Mouse (Mus musculus) MEL (cell line): ENCODE data around the gene Prep. TPM values are rescaled to one million over a fixed set of nuclear protein-coding genes. Genes with fewer than 3 reads are reported as not detected.

Source experiments
- DNase-seq: peaks from one replicate; pipeline ENCODE4 v3.0.0; 2011; ENCODE audit warnings: low read depth, low spot score
- H3K27ac ChIP-seq: 2 replicates; pipeline ENCODE4 v1.5.1; 2012; ENCODE audit warnings: low read depth, mild to moderate bottlenecking, control low read depth, low read length, moderate library complexity; ENCODE audit not compliant: control insufficient read depth
- H3K27me3 ChIP-seq, 2 experiments: fragments of 150-350 bp in 1 of 2; sonication (generic) in 1 of 2; 2 replicates each; pipeline ENCODE4 v1.6.1; 2012; ENCODE audit warnings: low read length in 2 of 2, mild to moderate bottlenecking in 2 of 2, improper control_type of control experiment in 1 of 2, moderate library complexity in 1 of 2; ENCODE audit not compliant: insufficient read depth in 2 of 2, control insufficient read depth in 1 of 2
- H3K36me3 ChIP-seq, 2 experiments: 2 replicates each; pipeline ENCODE4 v1.6.1; 2012 to 2014; ENCODE audit warnings: low read length in 2 of 2, improper control_type of control experiment in 1 of 2, inconsistent platforms in 1 of 2, mild to moderate bottlenecking in 1 of 2; ENCODE audit not compliant: insufficient read depth in 2 of 2, control insufficient read depth in 1 of 2
- H3K4me1 ChIP-seq, 2 experiments: fragments of 150-350 bp in 1 of 2; sonication (generic) in 1 of 2; 2 replicates each; pipeline ENCODE4 v1.6.1; 2012; ENCODE audit warnings: low read length in 2 of 2, improper control_type of control experiment in 1 of 2, mild to moderate bottlenecking in 1 of 2; ENCODE audit not compliant: insufficient read depth in 2 of 2, control insufficient read depth in 1 of 2
- H3K4me3 ChIP-seq, 2 experiments: fragments of 150-350 bp in 1 of 2; sonication (generic) in 1 of 2; 2 replicates each; pipeline ENCODE4 v1.5.1; 2012; ENCODE audit warnings: low read depth in 2 of 2, low read length in 2 of 2, mild to moderate bottlenecking in 2 of 2, moderate library complexity in 2 of 2, control low read depth in 1 of 2, improper control_type of control experiment in 1 of 2; ENCODE audit not compliant: control insufficient read depth in 1 of 2, insufficient read depth in 1 of 2
- H3K79me2 ChIP-seq: 2 replicates; pipeline ENCODE4 v1.6.1; 2012; ENCODE audit warnings: mild to moderate bottlenecking, low read length, moderate library complexity; ENCODE audit not compliant: control insufficient read depth, poor library complexity, insufficient read depth
- H3K9ac ChIP-seq: 2 replicates; pipeline ENCODE4 v1.6.1; 2012; ENCODE audit warnings: low read depth, mild to moderate bottlenecking, control low read depth, low read length, moderate library complexity; ENCODE audit not compliant: control insufficient read depth, poor library complexity, severe bottlenecking
- H3K9me3 ChIP-seq: fragments of 150-350 bp; sonication (generic); replicated peaks from 2 replicates; pipeline ENCODE4 v1.6.1; 2012; ENCODE audit warnings: mild to moderate bottlenecking, low read length, improper control_type of control experiment, moderate library complexity; ENCODE audit not compliant: insufficient read depth
- CHD2 ChIP-seq: IDR thresholded peaks from 2 replicates; pipeline ENCODE4 v1.6.1; 2011; ENCODE audit warnings: low read length, improper control_type of control experiment
- EP300 ChIP-seq, 2 experiments: IDR thresholded peaks; 2 replicates each; pipeline ENCODE4 v1.6.1; 2011; ENCODE audit warnings: improper control_type of control experiment in 2 of 2, low read length in 2 of 2, low read depth in 1 of 2, mild to moderate bottlenecking in 1 of 2
- ETS1 ChIP-seq: IDR thresholded peaks from 2 replicates; pipeline ENCODE4 v1.6.1; 2012; ENCODE audit warnings: low read depth, mild to moderate bottlenecking, inconsistent platforms, low read length, improper control_type of control experiment, moderate library complexity
- GATA1 ChIP-seq: IDR thresholded peaks from 2 replicates; pipeline ENCODE4 v1.6.1; 2011; ENCODE audit warnings: low read depth, low read length, improper control_type of control experiment
- KAT2A ChIP-seq: conservative IDR thresholded peaks from 2 replicates; pipeline ENCODE4 v1.6.1; 2012; ENCODE audit warnings: low read depth, low read length, improper control_type of control experiment, inconsistent platforms
- MAFK ChIP-seq: IDR thresholded peaks from 2 replicates; pipeline ENCODE4 v1.6.1; 2011; ENCODE audit warnings: low read depth, mild to moderate bottlenecking, low read length, improper control_type of control experiment, borderline replicate concordance
- MAX ChIP-seq: IDR thresholded peaks from 2 replicates; pipeline ENCODE4 v1.6.1; 2011; ENCODE audit warnings: low read length, improper control_type of control experiment
- MAZ ChIP-seq: IDR thresholded peaks from 2 replicates; pipeline ENCODE4 v1.6.1; 2012; ENCODE audit warnings: low read depth, mild to moderate bottlenecking, inconsistent platforms, low read length, improper control_type of control experiment
- MEF2A ChIP-seq: IDR thresholded peaks from 2 replicates; pipeline ENCODE4 v1.6.1; 2014; ENCODE audit warnings: low read depth, mild to moderate bottlenecking, inconsistent platforms, low read length, improper control_type of control experiment; ENCODE audit not compliant: poor library complexity, insufficient replicate concordance, severe bottlenecking; ENCODE audit errors: extremely low read depth
- MXI1 ChIP-seq: IDR thresholded peaks from 2 replicates; pipeline ENCODE4 v1.6.1; 2011; ENCODE audit warnings: mild to moderate bottlenecking, low read depth, low read length, improper control_type of control experiment
- MYB ChIP-seq: IDR thresholded peaks from 2 replicates; pipeline ENCODE4 v1.6.1; 2011; ENCODE audit warnings: mild to moderate bottlenecking, low read depth, low read length, improper control_type of control experiment
- NELFE ChIP-seq: IDR thresholded peaks from 2 replicates; pipeline ENCODE4 v1.6.1; 2011; ENCODE audit warnings: low read depth, low read length, improper control_type of control experiment
- NRF1 ChIP-seq: IDR thresholded peaks from 2 replicates; pipeline ENCODE4 v1.6.1; 2014; ENCODE audit warnings: low read depth, mild to moderate bottlenecking, inconsistent platforms, low read length, improper control_type of control experiment, moderate library complexity; ENCODE audit not compliant: poor library complexity, insufficient read depth, severe bottlenecking
- POLR2AphosphoS2 ChIP-seq: IDR thresholded peaks from 2 replicates; pipeline ENCODE4 v1.6.1; 2011; ENCODE audit warnings: low read length, improper control_type of control experiment
- RAD21 ChIP-seq: IDR thresholded peaks from 2 replicates; pipeline ENCODE4 v1.6.1; 2011; ENCODE audit warnings: mild to moderate bottlenecking, low read depth, low read length, improper control_type of control experiment
- RCOR1 ChIP-seq: IDR thresholded peaks from 2 replicates; pipeline ENCODE4 v1.6.1; 2012; ENCODE audit warnings: low read depth, mild to moderate bottlenecking, inconsistent platforms, low read length, improper control_type of control experiment
- SIN3A ChIP-seq: IDR thresholded peaks from 2 replicates; pipeline ENCODE4 v1.6.1; 2012; ENCODE audit warnings: low read length, improper control_type of control experiment, inconsistent platforms
- SMC3 ChIP-seq: IDR thresholded peaks from 2 replicates; pipeline ENCODE4 v1.6.1; 2011; ENCODE audit warnings: low read depth, low read length, improper control_type of control experiment
- TAL1 ChIP-seq: IDR thresholded peaks from 2 replicates; pipeline ENCODE4 v1.6.1; 2012; ENCODE audit warnings: mild to moderate bottlenecking, inconsistent platforms, low read length, moderate library complexity, mixed read lengths
- TCF12 ChIP-seq: IDR thresholded peaks from 2 replicates; pipeline ENCODE4 v1.6.1; 2014; ENCODE audit warnings: low read depth, mild to moderate bottlenecking, inconsistent platforms, low read length, improper control_type of control experiment, moderate library complexity
- ZKSCAN1 ChIP-seq: IDR thresholded peaks from 2 replicates; pipeline ENCODE4 v1.6.1; 2012; ENCODE audit warnings: low read depth, mild to moderate bottlenecking, inconsistent platforms, low read length, improper control_type of control experiment, moderate library complexity
- ZNF384 ChIP-seq: IDR thresholded peaks from 2 replicates; pipeline ENCODE4 v1.6.1; 2012; ENCODE audit warnings: low read depth, mild to moderate bottlenecking, inconsistent platforms, low read length, improper control_type of control experiment
- polyA plus RNA-seq, 2 experiments: library from polyadenylated mRNA; stranded (reverse) in 1 of 2; unstranded in 1 of 2; fragments of >175 nt in 1 of 2; fragments of >200 nt in 1 of 2; gene quantifications; 2 replicates each; pipeline versions ENCODE4 v1.2.1 to v1.2.4; 2012; ENCODE audit warnings: low replicate concordance in 2 of 2, low read depth in 1 of 2; ENCODE audit not compliant: insufficient read length in 2 of 2, insufficient read depth in 1 of 2, missing spikeins in 1 of 2
- total RNA-seq: library from RNA; depleted of rRNA; stranded (reverse); fragments of 300-350 nt; gene quantifications from 2 replicates; pipeline ENCODE4 v1.2.3, GENCODE M21; 2012

Prep gene
- total and polyA plus RNA-seq, 3 experiments = 12.0 to 24.4 TPM; not detected in 1

DNA sequence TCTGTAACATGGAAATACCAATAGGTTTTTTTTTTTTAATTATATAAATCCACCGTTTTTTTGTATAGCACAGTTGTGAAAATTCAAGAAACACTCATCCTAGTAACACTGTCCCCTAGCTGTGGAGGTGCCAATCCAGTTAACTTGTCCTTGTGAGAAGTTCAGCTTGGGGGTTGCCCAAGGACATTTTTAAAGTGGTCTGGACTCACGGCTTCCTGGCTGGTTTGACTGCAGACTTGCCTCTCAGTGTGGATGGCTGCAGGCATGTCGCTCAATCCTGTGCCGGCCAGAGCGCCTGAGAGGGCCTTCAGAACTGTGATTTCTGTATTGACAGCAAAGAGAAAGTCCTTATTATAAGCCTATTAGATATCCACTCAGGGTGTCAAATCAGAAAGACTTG, 3.4 kb downstream of the Prep start:
- H3K9me3 ChIP-seq = no peaks in the 10 kb centered on the region
- DNase-seq = no peak
- H3K4me3 ChIP-seq = no peak overlapping the region
- no peak overlapping the region for H3K9ac ChIP-seq
- peaks cover 42% of the 10 kb centered on the region for H3K79me2 ChIP-seq
- H3K27me3 ChIP-seq = no peaks in the 10 kb centered on the region
- H3K27ac ChIP-seq = no peak overlapping the region; the same call in 1 of the 2 replicates
- peaks cover 7 to 42% of the 10 kb centered on the region in 2 experiments for H3K36me3 ChIP-seq
- H3K4me1 ChIP-seq = peaks cover 14 to 36% of the 10 kb centered on the region in 2 experiments
- no peak for TF ChIP-seq MAFK
- no peak for TF ChIP-seq CHD2
- TF ChIP-seq MYB = no peak
- TF ChIP-seq ZNF384 = no peak
- no peak for TF ChIP-seq NELFE
- TF ChIP-seq GATA1 = no peak
- TF ChIP-seq RAD21 = no peak
- no peak for TF ChIP-seq NRF1
- TF ChIP-seq MAX = no peak
- TF ChIP-seq TAL1 = no peak
- TF ChIP-seq MAZ = no peak
- TF ChIP-seq SMC3 = no peak
- TF ChIP-seq ZKSCAN1 = no peak
- no peak for TF ChIP-seq ETS1

DNA sequence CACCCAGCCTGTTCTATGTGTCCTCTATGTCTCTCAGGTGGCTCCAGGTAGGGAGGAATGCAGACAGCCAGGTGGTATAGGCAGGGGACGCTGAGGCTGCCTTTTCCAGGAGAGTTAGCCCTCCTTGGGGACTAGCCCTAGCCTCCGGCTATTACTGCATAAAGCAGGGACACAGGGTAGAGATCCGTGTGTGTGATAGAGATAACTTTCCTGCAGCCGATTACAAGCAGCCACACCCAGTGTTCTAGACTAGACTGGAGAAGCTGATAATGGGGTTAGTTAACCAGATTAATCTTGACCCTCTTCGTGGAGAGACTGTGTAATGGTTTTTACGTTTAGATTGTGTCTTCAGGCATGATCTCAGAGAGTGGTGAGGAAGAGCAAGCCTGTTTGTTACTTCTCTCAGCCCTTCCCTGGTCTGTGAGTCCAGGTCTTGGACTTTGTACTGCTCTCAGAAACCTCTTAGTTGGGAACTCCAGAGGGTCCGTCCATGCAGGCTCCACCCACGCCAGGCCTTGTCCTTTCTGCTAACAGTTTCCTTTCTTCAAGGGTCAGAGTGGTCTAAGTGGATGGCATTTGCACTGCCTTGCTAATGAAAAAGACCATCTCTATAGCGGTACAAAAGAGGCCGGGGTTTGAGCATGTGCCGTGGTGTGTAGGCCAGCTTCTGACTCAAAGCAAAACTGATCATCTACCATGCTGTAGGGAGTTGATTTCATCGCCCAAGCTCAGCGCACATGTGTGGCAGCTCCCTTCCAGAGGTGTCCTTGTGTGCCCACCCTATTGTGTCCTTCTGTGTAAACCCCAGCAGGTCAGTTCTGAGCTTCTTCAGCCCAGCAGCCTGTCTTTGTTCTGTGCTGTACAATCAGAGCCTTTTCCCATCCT, 4.2 kb downstream of the Prep start:
- peaks cover 14 to 33% of the 10 kb centered on the region in 2 experiments for H3K4me1 ChIP-seq

More for the DNA sequence above, 4.2 kb downstream of the Prep start:
- Histone ChIP-seq H3K4me3 (no peak overlapping the region), H3K27me3 (no peaks in the 10 kb centered on the region), H3K9ac (no peak overlapping the region), H3K79me2 (peaks cover 44% of the 10 kb centered on the region), H3K9me3 (no peaks in the 10 kb centered on the region), H3K36me3 (peaks cover 7 to 35% of the 10 kb centered on the region in 2 experiments), H3K27ac (peak overlapping the region; percentile 59)
- DNase-seq = peak; percentile 23
- peak; percentile 91 for TF ChIP-seq GATA1
- TF ChIP-seq POLR2AphosphoS2 = no peak
- TF ChIP-seq MEF2A = no peak
- TF ChIP-seq RAD21 = no peak
- no peak for TF ChIP-seq CHD2
- peak; percentile 74 for TF ChIP-seq ETS1
- TF ChIP-seq EP300 (IDR thresholded peaks at IDR 0.05; ENCODE audit: low read depth in 1 of 2, low read length in 2 of 2) = peak; percentile 81 to 85
- peak; percentile 54 for TF ChIP-seq SIN3A
- peak; percentile 88 for TF ChIP-seq TCF12
- TF ChIP-seq RCOR1 = peak; percentile 79
- TF ChIP-seq MXI1 = 0 out of 2 replicates have a peak, but pooled peaks have one; percentile 34
- TF ChIP-seq KAT2A = no peak
